Mouse (Mus musculus) gastrocnemius, adult 8-10 months (tissue): ENCODE data around the gene Ttc17. TPM values are rescaled to one million over a fixed set of nuclear protein-coding genes. Genes with fewer than 3 reads are reported as not detected.

Experiments used
- DNase-seq, 2 experiments: peaks; one replicate each; pipeline ENCODE4 v3.0.0; 2022; ENCODE audit warnings: low spot score in 2 of 2
- total RNA-seq, 4 experiments: library from RNA; stranded (reverse); gene quantifications; 2 replicates each; pipeline ENCODE4 v1.2.4; 2022

Gene Ttc17
- total RNA-seq, 4 experiments from 2014 or later: 22.5 to 24.5 (median 23.8) TPM

DNA sequence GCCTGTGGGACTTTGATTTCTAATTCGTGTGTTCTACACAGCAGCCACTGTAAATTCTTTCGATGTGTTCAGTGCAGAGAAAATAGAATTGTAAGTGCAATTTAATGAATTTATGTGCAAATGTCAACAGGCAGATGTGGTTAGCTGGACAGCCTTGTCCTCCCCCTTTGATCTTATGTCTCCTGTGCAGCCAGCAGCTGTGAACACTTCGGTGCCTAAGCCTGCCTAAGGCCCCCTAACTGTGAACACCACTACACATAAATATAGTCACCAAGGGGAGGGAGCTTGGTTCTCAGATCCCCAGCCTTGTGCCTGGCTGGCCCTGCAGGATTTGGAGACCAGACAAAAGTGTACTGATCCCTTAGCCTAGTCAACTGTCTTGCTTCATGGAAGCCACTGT, 109.0 kb downstream of the Ttc17 start:
- no peak for DNase-seq

DNA sequence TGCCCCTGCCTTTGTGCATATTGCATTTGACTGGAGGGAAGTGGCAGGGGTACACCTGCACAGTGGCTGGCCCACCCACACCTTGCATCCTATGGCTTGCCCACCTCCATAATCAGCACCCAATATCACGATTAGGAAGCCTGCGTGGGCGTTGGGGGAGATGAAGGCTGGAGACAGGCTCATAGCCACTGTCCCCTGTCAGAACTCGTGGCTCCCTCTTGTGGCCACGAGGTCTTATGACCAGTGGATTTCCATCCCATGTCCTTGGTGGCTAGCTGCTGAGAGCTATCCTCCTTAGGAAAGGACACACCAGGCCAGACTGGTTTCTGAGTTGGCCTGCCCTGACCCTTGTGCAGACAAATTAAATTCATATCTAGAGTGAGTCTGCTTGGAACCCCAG, 116.0 kb downstream of the Ttc17 start:
- peak; percentile 11 to 36 for DNase-seq

DNA sequence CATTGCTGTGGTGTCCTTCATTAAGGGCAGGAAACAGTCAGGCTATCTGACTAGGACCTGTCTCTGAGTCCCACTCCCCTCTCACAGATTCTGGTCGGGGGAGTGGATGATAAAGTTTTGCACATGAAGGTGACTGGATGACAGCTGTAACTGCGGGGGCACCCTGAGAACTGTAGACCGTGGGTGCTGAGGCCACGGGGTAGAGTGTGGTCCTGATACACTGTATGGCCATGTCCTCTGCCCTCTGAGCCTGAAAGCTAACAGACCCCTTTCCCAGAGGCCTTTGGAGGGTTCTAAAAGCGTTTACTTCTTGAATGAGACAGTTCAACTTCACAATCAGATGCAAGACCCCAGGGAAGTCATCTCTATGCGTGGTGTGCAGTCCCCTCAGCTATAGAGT, 116.8 kb downstream of the Ttc17 start:
- no peak for DNase-seq

DNA sequence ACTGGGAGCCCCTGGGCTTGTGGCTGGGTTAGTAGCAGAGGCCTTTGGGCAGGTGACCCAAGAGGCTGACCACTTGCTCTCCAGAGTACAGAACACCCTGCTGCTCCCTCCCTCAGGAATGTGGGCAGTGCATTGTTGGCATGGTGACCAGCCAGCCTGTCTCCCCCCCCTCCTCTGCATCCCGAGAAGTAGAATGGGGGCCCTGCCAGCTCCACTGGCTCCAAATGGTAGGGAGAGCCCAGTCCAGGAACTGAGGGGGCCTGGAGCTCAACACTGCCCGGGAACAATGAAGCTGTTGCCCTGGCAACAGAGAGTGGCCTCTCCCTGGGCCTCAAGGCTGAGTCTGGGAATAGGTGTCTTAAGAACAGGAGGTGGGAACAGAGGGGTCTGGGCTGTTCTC, 117.3 kb downstream of the Ttc17 start:
- DNase-seq: no peak

DNA sequence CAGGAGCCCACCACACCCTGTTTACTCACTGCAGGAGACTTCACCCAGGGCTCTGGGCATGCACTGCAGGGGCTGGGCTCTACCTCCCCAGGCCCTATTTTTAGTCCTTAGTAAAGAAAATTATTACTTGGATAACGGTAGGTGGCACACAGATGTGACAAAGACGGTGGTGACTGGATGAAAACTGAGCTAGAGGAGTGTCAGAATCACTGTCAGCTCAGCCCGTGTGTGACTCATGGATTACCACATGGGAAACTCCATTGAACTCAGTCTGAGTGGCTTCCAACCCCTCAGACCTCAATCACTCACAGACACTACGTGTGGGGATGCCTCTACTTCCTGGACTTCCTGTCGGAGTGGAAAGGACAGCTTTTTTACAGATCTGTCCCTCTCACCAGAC, 118.4 kb downstream of the Ttc17 start:
- no peak for DNase-seq

DNA sequence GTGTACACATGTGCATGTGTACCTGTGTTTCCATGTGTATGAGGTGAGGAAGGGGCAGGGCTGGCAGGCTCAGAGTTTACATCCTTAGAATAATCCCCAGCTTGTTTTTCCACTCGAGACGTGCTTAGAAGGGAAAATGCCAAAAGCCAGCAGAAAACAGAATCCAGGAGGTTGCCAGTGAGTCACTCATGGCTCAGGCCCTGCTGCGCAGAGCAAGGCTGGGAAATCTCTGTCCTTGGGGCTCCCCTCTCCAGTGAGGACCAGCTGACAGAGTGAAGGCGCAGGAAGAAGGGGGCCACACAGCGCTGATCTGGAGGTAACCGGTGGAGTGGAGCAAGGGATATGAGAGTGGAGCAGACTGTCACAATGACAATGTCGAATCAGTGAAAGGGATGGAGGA, 119.1 kb downstream of the Ttc17 start:
- DNase-seq: no peak

DNA sequence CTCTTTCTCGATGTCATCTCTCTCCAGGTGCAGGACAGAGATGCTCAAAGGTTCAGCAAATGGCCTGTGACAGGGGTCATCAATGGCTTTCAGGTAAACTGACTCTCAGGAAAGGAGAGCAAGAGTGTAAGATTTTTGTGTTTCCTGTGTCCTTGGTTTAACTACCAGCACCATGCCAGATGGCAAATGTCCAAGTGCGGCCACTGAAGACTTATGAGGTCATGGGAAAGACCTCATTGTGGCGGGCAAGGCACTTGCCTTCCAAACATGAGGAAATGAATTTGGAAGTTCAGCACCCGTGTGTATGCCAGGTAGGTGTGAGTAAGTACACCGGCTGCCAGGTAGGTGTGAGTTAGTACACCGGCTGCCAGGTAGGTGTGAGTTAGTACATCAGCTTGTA, 123.0 kb downstream of the Ttc17 start:
- no peak for DNase-seq

DNA sequence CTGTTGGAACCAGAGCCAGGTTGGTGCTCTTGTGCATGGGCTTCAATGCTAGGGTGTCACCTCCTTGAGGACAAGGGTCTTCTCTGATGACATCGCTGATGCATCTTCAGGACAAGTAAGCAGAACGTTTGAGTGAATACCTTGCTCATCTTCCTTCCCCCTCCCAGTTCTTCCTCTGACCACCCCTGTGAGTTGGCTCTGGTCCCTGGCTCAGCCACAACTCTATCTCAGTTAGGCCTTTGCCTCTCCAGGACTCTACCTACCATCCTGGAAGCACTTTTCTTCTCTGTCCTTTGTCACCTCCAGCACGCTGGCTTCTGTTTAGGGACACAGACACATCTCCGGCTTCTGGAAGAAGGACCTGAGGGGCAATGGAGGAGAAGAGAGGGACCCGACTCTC, 126.9 kb downstream of the Ttc17 start:
- DNase-seq: no peak

DNA sequence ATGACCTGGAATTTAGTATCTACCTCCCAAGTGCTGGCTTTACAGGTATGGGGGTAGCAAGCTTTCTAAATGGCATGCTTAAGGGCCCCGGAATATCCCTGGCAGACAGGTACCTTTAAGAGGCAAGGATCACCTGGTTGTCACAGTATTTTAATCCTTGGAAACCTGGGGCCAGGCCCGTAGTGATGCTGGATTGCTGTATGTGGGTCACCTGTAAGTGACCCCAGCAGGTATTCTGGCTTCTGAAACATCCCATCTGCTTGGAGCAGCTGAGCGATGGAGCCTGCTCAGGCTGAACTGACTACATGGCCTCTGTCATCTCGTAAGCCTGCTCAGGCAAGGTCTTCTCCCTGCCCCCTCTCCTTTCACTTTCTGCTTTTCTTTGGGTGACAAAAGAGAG, 130.4 kb downstream of the Ttc17 start:
- DNase-seq: no peak

DNA sequence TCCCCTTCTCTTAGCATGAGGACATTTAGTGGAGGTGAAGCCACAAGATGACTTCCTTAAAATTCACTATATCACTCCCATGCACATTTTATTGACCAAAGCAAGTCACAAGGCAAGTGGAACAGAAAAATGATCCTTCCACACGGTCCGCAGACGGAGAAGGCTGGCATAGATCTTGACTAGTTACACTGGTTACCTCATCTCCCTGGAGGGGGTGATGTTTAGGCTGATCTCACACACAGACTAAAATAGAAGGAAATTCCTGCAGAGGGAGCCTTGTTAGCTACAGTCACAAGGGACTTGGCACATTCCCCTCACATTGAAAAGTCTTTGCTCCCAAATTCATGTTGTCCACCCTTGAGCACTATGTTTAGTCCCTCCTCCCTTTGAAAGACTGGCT, 130.8 kb downstream of the Ttc17 start:
- no peak for DNase-seq

DNA sequence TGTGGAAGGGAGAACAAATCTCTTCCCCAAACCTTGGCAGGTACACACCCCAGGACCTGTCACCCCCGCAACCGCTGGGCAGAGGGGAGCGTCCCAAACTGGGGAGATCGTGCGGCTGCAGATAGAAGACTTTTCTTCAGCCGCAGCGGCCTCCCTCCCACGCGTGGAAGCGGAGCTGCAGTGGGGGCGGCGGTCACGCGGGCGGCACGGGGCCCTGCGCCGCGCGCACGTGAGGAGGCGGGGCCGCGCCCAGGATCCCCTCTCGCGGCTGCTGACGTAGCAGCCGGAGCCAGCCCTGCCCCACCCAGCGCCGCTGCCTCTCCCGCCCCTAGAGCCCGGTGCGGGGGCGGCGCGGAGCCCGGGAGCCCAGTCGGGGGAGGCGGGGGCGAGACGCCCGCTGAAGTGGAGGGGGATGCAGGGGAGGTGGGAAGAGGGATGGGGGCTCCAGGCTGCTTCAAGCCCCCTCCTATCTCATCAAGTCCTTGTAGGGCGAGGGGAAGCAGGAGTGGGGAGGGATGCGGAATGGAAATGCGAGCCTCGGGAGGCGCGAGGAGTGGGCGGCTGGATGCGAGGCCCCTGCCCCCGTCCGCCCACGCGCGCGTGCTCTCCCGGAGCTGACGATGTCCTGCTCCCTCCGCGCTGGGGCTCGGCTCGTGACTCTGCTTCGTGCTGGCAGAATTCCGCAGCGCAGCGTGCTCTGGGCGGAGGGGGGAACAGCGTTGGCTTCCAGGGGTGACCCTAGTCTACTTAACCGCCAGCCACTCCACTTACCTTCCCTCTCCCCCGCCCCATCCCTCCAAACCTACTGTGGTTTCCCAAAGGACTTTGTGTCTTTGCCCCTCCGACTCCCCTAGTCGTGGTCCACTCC, 133.1 kb downstream of the Ttc17 start:
- DNase-seq: peak; percentile 64 to 77

DNA sequence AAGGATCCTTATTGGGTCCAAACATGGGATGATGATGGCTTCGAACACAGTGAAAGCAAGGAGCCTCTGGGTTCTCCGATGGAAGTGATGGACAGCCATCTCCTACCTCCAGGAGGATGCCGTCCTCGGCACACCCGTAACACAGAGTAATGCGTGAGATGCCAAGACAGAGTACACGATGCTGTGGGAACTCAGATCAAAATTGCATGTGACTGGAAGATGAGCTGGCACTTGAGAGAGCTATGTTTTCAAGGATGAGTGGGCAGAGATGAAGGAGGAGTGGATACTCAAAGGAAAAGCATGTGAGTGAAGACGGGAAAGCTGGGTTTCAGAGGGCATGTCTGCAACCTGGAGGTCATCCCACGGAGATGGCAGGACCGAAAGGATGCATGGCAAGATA, 135.3 kb downstream of the Ttc17 start:
- DNase-seq: no peak

DNA sequence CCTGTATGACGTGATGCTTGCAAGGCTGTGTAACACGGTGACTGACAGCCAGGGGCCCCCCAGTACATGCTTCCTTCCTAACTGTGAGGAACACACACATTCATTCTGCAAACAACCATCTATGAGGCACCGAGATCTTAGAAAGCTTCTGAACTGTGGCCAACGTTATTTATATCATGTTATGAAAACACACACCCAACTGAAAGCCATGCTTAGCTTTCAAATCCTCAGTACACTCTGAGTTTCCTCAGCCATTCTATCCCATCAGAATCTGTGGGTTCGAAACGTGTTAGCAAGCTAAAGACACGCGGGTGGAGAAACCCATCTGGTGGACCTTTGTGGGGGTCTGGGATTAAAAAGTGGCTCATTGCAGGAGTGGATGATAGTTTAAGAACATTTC, 137.7 kb downstream of the Ttc17 start:
- DNase-seq: no peak

DNA sequence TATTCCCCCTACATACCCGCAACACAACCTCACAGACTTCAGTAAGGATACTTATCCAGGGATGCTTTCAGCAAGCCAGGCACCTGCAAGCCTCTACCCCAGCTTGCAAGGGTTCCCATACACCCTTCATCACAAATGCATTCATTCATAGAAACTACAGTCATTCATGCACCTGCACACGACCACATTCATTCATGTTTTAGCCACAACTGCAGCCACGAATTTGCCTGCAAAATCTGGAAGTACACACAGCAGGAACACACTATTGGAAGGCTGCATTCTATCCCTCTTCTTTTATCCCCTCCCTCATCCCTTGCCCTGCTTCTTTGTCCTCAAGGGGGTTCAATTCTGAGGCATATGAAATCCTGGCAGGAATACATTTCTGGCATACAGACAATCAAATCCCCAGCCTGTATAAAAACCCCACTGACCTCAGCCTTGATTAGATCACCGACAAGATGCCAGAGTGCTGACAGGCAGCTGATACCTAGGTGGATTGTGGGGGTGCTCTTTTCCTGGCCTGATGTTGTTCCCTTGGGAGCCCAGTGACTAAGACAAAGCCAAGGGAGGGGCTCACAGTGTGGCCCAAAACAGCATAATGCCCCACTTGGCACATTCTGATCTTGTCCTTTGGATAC, 139.2 kb downstream of the Ttc17 start:
- DNase-seq: no peak

DNA sequence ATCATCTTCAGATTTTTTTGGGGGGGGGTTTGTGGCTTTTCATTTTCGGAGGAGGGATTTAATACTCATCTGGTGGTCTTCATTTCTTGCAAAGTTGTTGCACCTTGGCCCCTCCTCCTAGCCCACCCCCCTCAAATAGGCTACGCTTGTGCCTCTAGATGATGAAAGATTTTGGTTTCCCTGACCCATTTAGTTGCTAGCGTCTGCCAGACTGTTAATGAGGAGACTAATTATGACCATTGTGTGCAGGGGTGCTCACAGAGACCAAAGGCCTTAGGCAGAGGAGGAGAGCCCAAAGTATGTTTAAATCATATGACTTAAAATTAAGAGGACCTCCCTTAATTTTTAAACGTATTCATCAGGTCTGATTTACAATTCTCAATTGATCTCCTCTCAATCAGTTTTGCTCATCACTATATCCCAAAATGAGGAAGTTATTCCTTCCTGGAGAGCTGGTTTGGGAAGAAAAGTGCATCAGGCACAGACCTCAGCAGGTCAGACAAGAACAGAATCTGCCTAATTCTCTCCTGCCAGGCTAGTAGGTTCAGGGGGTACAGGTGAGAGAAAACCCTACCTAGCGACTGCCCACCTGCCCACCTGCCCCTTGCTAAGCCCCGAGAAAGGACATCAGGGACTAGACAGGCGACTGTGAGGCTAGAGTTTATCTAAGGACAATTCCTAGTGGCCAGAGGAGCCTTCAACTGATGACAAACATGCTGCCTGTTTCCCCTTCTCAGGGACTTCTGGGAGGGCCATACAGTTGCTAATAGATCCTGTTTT, 139.9 kb downstream of the Ttc17 start:
- no peak for DNase-seq

DNA sequence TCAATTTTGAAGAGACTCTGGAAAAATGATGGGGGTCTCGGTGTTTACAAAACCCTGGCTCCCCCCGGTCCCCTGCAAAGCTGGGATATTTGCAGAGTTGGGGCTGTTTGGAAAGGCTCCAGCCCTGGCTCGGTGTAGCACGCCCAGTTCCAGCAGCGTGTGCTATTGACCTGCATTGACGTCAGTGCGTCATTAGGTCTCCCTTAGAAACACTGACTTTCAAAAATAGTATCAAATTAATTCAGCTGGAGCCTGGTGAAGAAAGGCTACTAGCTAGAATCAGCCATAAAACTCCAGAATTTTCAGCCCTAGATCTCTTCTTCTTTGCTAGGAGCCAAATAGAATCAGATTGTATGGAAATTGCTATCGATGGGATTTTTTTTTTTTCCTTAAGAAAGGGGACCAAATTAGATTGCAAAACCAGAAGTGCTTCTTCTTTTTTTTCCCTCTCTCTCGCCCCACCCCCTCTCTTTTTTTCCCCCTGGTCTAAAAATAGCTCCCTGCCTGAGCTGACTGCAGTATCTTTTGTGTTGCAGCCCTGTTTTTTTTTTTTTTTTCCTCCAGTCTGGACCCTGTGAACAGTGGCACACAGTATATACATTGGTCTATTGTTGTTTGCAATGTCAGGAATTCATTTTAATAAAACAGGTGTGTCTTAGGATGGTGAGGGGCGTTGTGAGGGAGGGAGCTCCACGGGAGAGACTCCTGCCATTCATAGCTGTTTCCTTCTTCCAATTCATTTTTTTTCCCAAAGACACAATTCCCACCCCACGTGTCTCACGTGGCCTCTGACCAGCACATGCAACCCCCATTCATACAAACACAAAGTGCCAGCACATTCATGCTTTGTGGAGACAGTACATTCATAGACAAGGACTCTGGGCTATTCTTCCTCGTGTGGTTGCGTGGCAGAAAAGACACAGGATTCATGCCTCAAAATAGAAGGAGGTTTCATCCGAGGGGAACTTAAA, 141.0 kb downstream of the Ttc17 start:
- no peak for DNase-seq

DNA sequence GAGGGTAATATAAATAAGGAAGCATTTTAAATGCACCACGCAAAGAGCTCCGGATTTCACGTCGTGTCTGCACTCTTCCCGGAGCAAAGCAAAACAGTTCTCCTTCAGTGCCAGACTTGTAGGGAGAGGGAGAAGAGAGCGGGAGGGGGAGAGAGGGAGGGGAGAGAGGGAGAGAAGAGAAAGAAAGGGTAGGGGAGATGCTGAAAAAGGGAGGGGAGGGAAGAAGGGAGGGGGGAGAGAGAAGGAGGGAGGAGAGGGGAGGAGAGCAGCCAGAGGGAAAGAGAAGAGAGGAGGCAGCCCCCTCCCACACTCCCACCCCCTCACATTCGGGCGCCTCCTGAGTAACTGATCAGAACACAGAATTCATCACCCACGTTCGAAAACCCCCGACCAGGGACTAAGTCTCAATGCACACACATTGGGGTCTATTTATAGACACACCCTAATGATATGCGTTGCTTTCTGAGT, 141.8 kb downstream of the Ttc17 start:
- DNase-seq: no peak

DNA sequence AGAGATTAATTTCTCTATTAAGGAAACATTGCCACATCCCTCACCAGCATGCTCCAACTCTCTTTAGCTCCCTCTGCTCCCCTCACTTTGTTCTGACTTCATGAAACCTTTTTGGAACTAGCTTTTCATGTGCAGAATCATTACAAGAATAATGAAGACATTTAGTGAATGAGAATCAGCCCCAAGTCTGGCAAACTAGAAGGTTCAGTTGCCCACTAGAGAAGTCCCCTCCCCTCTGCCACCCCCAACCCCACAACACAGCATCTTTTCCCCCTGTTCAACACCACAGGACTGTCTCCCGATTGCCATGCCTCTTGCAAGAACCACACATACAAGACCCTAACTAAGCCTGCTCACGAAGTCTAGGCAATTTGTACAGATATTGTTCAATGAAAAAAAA, 142.5 kb downstream of the Ttc17 start:
- no peak for DNase-seq

DNA sequence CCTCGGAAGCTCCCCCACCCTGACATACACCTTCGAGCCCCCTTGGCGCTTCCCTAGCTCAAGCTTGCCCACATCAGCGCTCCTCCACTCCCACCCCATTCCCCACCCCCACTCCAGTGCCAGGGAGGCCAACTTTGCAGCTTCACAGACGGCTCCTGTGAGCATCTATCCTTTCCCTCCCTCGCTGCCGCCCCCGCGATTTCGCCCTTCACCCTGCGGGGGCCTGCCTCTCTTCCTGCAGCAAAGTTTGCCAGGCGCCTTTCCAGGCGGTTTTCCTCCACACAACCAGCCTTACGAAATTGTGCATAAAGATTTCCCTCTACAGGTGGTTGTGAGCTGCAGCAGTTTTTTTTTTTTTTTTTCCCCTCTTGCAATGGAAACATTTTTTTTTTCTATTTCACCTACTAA, 143.0 kb downstream of the Ttc17 start:
- no peak for DNase-seq

DNA sequence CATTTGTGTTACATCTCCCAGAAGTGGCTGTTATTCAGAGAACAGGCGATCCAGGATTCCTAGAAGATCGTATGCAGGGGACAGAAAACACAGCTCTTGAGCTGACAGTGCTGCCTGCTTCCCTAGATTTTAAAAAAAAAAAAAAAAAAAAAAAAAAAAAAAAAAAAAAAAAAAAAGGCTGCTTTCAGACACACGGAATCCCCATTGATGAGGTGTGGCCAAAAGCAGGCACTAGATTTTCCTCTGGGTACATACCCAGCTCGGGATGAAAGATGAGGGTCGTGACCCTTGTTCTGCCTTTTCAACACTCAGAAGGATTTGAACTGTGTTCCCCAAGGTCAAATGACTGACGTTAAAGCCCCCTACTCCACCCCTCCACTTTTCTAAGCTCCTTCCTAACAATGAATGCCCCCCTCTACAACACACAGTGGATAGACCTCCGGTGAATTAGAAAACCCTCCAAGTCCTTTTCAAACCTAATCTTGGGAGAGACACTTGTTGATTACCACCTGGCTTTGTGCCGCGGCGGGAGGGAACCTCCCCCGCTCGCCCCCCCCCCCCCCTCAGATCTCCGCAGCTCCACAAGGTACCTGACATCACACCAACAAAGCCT, 143.5 kb downstream of the Ttc17 start:
- DNase-seq: no peak

DNA sequence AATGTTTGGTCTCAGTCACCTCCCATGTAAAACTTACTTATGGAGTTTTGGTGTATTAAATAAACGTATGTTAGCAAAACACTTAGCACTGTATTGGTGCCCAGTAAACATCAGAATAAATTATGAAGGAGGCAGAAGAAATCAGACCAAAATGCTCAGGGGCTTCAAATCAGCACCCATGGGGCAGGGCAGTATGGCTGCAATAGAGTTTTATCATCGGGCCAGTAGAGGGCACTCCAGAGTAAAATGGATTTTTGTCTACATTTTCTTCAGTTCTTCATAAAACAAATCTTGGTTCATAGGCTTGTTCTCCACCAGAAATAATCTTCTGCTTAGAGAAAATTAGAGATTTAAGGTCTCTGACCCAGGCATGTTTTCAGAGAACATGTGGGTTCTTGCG, 152.4 kb downstream of the Ttc17 start:
- no peak for DNase-seq
